Mouse (Mus musculus): ENCODE results near the gene Itpkb. TPM values are rescaled to one million over a fixed set of nuclear protein-coding genes. Genes with fewer than 3 reads are reported as not detected.

The Itpkb gene
- total and polyA plus RNA-seq, 3 experiments, result 3.4 to 9.2 TPM; not detected in 1

DNA sequence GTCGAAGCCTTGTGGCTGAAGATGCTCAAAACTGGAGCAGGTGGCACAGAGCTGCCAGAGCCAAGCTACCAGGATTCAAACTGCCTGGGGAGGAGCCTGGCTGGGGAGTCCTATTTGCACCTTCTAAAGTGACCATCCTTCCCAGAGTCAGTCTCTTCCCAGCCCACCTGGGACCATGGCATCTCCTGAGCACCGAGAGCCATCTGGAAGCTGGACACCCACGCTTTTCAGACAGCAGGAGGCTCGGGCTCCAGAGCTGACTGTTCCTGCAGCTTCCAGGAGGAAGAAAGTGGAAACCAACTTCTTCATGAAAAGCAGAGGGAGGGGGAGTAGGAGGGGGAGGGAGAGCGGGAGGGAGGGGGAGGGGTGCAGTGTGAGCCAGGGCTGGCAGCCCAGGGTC is 135.3 kb downstream of the Itpkb start:
- TF ChIP-seq NELFE (IDR thresholded peaks at IDR 0.05; ENCODE audit: low read depth, low read length) (no peak), SMC3 (IDR thresholded peaks at IDR 0.05; ENCODE audit: low read depth, low read length) (no peak), MAX (IDR thresholded peaks at IDR 0.05; ENCODE audit: low read length) (no peak), TBP (IDR thresholded peaks at IDR 0.05; ENCODE audit: low read depth, low read length) (no peak), E2F4 (IDR thresholded peaks at IDR 0.05; ENCODE audit: borderline replicate concordance, low read depth, low read length) (no peak), BHLHE40 (IDR thresholded peaks at IDR 0.05; ENCODE audit: borderline replicate concordance, low read depth, low read length) (no peak), POLR2A (IDR thresholded peaks at IDR 0.05; ENCODE audit: control insufficient read depth in 1 of 2, insufficient read depth in 1 of 2, low read depth in 1 of 2, low read length in 2 of 2, poor library complexity in 1 of 2) (no peak), TCF12 (IDR thresholded peaks at IDR 0.05; ENCODE audit: low read depth, low read length) (no peak), MAZ (IDR thresholded peaks at IDR 0.05; ENCODE audit: low read depth, low read length) (no peak), CHD2 (IDR thresholded peaks at IDR 0.05; ENCODE audit: low read length) (no peak), RCOR1 (IDR thresholded peaks at IDR 0.05; ENCODE audit: low read depth, low read length) (no peak), MYC (IDR thresholded peaks at IDR 0.05; ENCODE audit: low read depth, low read length) (no peak), MAFK (IDR thresholded peaks at IDR 0.05; ENCODE audit: borderline replicate concordance, low read depth, low read length) (no peak), TAL1 (IDR thresholded peaks at IDR 0.05; ENCODE audit: low read length) (no peak), JUND (IDR thresholded peaks at IDR 0.05; ENCODE audit: low read depth, low read length) (no peak), ZNF384 (IDR thresholded peaks at IDR 0.05; ENCODE audit: low read depth, low read length) (no peak), KAT2A (conservative IDR thresholded peaks at IDR 0.05; ENCODE audit: low read depth, low read length) (no peak), MEF2A (IDR thresholded peaks at IDR 0.05; ENCODE audit: extremely low read depth, insufficient replicate concordance, low read depth, low read length, poor library complexity, severe bottlenecking) (no peak), CTCF (IDR thresholded peaks at IDR 0.05 in 2 of 3, conservative IDR thresholded peaks at IDR 0.05 in 1 of 3; ENCODE audit: control insufficient read depth in 1 of 3, insufficient read depth in 1 of 3, low read depth in 2 of 3, low read length in 3 of 3, poor library complexity in 1 of 3, severe bottlenecking in 1 of 3) (no peak)
- no peak overlapping the region for H3K4me3 ChIP-seq (ENCODE audit: control insufficient read depth in 1 of 2, insufficient read depth in 1 of 2, low read depth in 2 of 2, low read length in 2 of 2)
- H3K27ac ChIP-seq (ENCODE audit: control insufficient read depth, low read depth, low read length), result no peak overlapping the region
- no peaks in the 10 kb centered on the region; a peak in 1 of 4 replicates for H3K4me1 ChIP-seq (ENCODE audit: control insufficient read depth in 1 of 2, insufficient read depth in 2 of 2, low read length in 2 of 2)
- H3K36me3 ChIP-seq (ENCODE audit: control insufficient read depth in 1 of 2, insufficient read depth in 2 of 2, low read length in 2 of 2), result no peaks in the 10 kb centered on the region
- H3K79me2 ChIP-seq (ENCODE audit: control insufficient read depth, insufficient read depth, low read length, poor library complexity), result no peaks in the 10 kb centered on the region
- no peak overlapping the region for H3K9ac ChIP-seq (ENCODE audit: control insufficient read depth, low read depth, low read length, poor library complexity, severe bottlenecking)
- no peak for DNase-seq (ENCODE audit: low read depth, low spot score)
- no peaks in the 10 kb centered on the region for H3K9me3 ChIP-seq (replicated peaks; ENCODE audit: insufficient read depth, low read length)
- no peaks in the 10 kb centered on the region; a peak in 2 of 4 replicates for H3K27me3 ChIP-seq (ENCODE audit: control insufficient read depth in 1 of 2, insufficient read depth in 2 of 2, low read length in 2 of 2)

DNA sequence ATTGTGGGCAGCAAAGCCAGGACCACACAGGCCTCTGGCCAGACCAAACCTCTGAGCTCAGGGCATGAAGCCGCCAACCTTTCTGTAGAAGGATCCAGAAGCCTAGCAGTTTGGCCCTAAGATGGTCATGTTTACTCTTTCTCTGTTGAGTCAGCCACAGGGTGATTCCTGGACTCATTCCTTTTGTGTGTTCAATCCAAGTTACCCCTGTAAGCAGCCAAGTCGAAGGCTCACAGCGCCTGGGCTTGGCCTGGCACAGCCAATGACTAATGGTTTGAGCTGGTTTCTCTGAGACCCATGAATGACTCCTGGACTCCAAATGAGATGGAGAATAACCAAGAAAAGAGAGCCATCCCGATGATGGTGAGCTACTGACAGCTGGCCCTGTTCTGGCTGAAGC is 137.7 kb downstream of the Itpkb start:
- no peaks in the 10 kb centered on the region for H3K36me3 ChIP-seq (ENCODE audit: control insufficient read depth in 1 of 2, insufficient read depth in 2 of 2, low read length in 2 of 2)
- no peak for DNase-seq (ENCODE audit: low read depth, low spot score)
- H3K9ac ChIP-seq (ENCODE audit: control insufficient read depth, low read depth, low read length, poor library complexity, severe bottlenecking), result no peak overlapping the region
- H3K79me2 ChIP-seq (ENCODE audit: control insufficient read depth, insufficient read depth, low read length, poor library complexity), result no peaks in the 10 kb centered on the region
- no peaks in the 10 kb centered on the region; a peak in 1 of 4 replicates for H3K4me1 ChIP-seq (ENCODE audit: control insufficient read depth in 1 of 2, insufficient read depth in 2 of 2, low read length in 2 of 2)
- H3K27ac ChIP-seq (ENCODE audit: control insufficient read depth, low read depth, low read length), result no peak overlapping the region
- no peak overlapping the region for H3K4me3 ChIP-seq (ENCODE audit: control insufficient read depth in 1 of 2, insufficient read depth in 1 of 2, low read depth in 2 of 2, low read length in 2 of 2)
- no peaks in the 10 kb centered on the region for H3K9me3 ChIP-seq (replicated peaks; ENCODE audit: insufficient read depth, low read length)
- no peak for TF ChIP-seq ZNF384 (IDR thresholded peaks at IDR 0.05; ENCODE audit: low read depth, low read length)
- TF ChIP-seq MYB (IDR thresholded peaks at IDR 0.05; ENCODE audit: low read depth, low read length), result no peak
- TF ChIP-seq KAT2A (conservative IDR thresholded peaks at IDR 0.05; ENCODE audit: low read depth, low read length), result no peak
- TF ChIP-seq MEF2A (IDR thresholded peaks at IDR 0.05; ENCODE audit: extremely low read depth, insufficient replicate concordance, low read depth, low read length, poor library complexity, severe bottlenecking), result no peak
- TF ChIP-seq HCFC1 (IDR thresholded peaks at IDR 0.05; ENCODE audit: low read depth, low read length), result no peak
- TF ChIP-seq NELFE (IDR thresholded peaks at IDR 0.05; ENCODE audit: low read depth, low read length), result no peak
- no peak for TF ChIP-seq TCF12 (IDR thresholded peaks at IDR 0.05; ENCODE audit: low read depth, low read length)
- TF ChIP-seq GABPA (IDR thresholded peaks at IDR 0.05; ENCODE audit: low read depth, low read length), result no peak
- TF ChIP-seq RAD21 (IDR thresholded peaks at IDR 0.05; ENCODE audit: low read depth, low read length), result no peak
- TF ChIP-seq ELF1 (IDR thresholded peaks at IDR 0.05; ENCODE audit: low read depth, low read length), result no peak
- TF ChIP-seq CTCF (IDR thresholded peaks at IDR 0.05 in 2 of 3, conservative IDR thresholded peaks at IDR 0.05 in 1 of 3; ENCODE audit: control insufficient read depth in 1 of 3, insufficient read depth in 1 of 3, low read depth in 2 of 3, low read length in 3 of 3, poor library complexity in 1 of 3, severe bottlenecking in 1 of 3), result no peak
- no peak for TF ChIP-seq ETS1 (IDR thresholded peaks at IDR 0.05; ENCODE audit: low read depth, low read length)
- TF ChIP-seq TBP (IDR thresholded peaks at IDR 0.05; ENCODE audit: low read depth, low read length), result no peak
- no peak for TF ChIP-seq ZKSCAN1 (IDR thresholded peaks at IDR 0.05; ENCODE audit: low read depth, low read length)
- no peak for TF ChIP-seq CHD2 (IDR thresholded peaks at IDR 0.05; ENCODE audit: low read length)
- no peak for TF ChIP-seq ZC3H11A (IDR thresholded peaks at IDR 0.05; ENCODE audit: low read depth, low read length)
- H3K27me3 ChIP-seq (ENCODE audit: control insufficient read depth in 1 of 2, insufficient read depth in 2 of 2, low read length in 2 of 2), result peaks cover 0 to 1% of the 10 kb centered on the region in 2 experiments; a peak in 1 of 4 replicates

Measured in MEL (cell line).